Mouse (Mus musculus) bone marrow, adult 2 months (tissue): ENCODE data around the gene Spocd1. TPM values are rescaled to one million over a fixed set of nuclear protein-coding genes. Genes with fewer than 3 reads are reported as not detected.

ENCODE experiments used
- H3K27ac ChIP-seq: fragments of 200-500 bp; 2 replicates; pipeline ENCODE4 v1.5.1; 2012; ENCODE audit warnings: low read depth, mild to moderate bottlenecking, control low read depth, inconsistent platforms, low read length; ENCODE audit not compliant: control insufficient read depth, poor library complexity, insufficient read depth
- H3K4me1 ChIP-seq: fragments of 200-500 bp; 2 replicates; pipeline ENCODE4 v1.6.1; 2011; ENCODE audit warnings: low read length; ENCODE audit not compliant: control insufficient read depth, insufficient read depth
- H3K4me3 ChIP-seq: fragments of 200-500 bp; replicated peaks from 2 replicates; pipeline ENCODE3; 2011; ENCODE audit warnings: mild to moderate bottlenecking, low read depth, low read length, control low read depth; ENCODE audit not compliant: control insufficient read depth
- CTCF ChIP-seq: fragments of 200-500 bp; IDR thresholded peaks from 2 replicates; pipeline ENCODE4 v1.5.1; 2011; ENCODE audit warnings: low read length, control low read depth; ENCODE audit not compliant: control insufficient read depth, insufficient read depth
- POLR2A ChIP-seq: fragments of 200-500 bp; IDR thresholded peaks from 2 replicates; pipeline ENCODE4 v1.6.1; 2011; ENCODE audit warnings: low read depth, mild to moderate bottlenecking, control low read depth, low read length, borderline replicate concordance; ENCODE audit not compliant: control insufficient read depth
- WGBS: fragments of 180-500 bp; shearing (Covaris S2); methylation state at CpG from one replicate; pipeline ENCODE4 v1.1.7; 2018; 5-methylcytosine and 5-hydroxymethylcytosine counted together
- polyA plus RNA-seq: library from polyadenylated mRNA; stranded (reverse); fragments of >200 nt; gene quantifications from 2 replicates; pipeline ENCODE4 v1.2.4, GENCODE M21; 2011; ENCODE audit warnings: low replicate concordance; ENCODE audit not compliant: missing spikeins, insufficient read depth, insufficient read length

The Spocd1 gene
- polyA plus RNA-seq, 1 experiment: not detected

DNA sequence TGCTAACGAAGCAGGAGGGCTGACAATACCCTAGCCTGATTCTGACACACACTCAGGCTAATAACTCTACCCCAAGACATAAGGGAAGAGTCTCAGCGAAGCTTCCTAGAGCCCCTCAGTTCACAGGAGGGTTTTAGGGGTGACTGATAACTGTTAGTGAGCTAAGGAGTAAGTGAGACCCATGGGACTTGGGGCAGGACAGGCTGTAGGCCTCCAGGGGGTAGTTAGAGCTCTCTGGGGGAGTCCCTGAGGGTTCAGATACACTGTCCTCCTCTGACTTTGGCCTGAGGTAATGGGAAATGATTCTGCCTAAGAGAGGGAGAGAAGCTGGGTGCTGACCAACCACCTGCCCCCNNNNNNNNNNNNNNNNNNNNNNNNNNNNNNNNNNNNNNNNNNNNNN is 25.5 kb downstream of the Spocd1 start:
- no peak overlapping the region for H3K27ac ChIP-seq
- WGBS: 72% methylated on average over 2 of the region's 2 CpGs
- H3K4me3 ChIP-seq: no peak overlapping the region
- TF ChIP-seq POLR2A (no peak), CTCF (no peak)
- H3K4me1 ChIP-seq: no peaks in the 10 kb centered on the region

DNA sequence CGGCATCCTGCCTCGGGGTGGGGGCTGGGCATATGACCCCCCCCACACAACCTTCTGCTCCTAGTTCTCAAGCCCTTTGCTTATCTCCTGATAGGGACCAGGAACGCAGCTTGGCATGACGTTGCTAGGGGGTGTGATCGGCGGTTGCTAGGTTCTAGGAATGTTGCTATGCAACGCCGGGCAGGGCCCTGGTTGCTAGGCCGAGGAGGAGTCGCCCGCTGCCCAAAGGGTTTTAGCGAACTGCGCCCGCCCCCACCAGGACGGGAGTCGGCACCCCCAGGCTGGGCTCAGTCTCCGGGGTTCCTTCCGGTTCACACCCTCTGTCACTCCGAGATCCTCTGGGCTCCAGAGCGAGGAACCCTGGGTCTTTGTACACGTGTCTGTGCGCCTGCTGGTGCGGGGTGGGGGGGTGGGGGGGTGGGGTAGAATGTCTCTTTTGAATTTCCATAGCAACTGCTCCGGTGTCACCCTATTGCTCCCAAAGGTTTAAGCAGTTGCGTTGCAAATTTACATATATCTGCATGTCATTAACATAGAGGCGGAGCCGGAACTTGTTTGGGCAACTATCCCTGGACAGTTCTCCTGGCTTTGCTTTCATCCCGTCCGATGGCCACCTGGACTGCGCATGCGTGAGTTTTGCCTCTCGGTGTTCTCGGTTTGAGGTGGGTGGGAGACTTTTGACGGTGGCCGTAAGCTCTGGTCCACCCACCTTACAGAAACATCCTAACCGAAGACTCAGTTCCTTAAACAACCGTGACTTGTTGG is 31.3 kb downstream of the Spocd1 start:
- no peak overlapping the region for H3K27ac ChIP-seq
- WGBS: under 1% methylated on average over 37 of the region's 37 CpGs

DNA sequence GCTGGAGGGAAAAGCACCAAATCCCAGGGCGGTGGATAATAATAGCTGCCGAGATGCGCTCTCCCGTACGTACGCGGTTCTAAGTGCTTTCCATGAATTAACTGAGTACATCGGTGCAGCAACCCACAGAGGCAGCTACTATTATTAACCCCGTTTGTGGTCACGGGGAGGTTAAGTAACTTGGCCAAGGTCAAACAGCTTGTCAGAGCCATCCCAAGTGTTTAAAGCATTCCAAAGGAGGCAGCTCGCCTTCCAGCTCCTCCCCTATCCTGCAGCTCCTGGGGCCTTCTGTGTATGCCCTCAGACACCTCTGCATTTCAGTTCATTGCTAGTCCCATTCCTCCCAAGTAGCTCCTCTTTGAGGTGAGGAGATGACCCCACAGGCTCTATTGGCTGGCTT is 36.2 kb downstream of the Spocd1 start:
- Histone ChIP-seq H3K27ac (no peak overlapping the region), H3K4me1 (no peaks in the 10 kb centered on the region), H3K4me3 (no peak overlapping the region)
- TF ChIP-seq POLR2A (no peak), CTCF (no peak)
- WGBS: 77% methylated on average over 11 of the region's 11 CpGs

More for the DNA sequence above, 31.3 kb downstream of the Spocd1 start:
- TF ChIP-seq CTCF (no peak), POLR2A (no peak)
- peak overlapping the region; percentile 29 for H3K4me3 ChIP-seq
- H3K4me1 ChIP-seq: no peaks in the 10 kb centered on the region

DNA sequence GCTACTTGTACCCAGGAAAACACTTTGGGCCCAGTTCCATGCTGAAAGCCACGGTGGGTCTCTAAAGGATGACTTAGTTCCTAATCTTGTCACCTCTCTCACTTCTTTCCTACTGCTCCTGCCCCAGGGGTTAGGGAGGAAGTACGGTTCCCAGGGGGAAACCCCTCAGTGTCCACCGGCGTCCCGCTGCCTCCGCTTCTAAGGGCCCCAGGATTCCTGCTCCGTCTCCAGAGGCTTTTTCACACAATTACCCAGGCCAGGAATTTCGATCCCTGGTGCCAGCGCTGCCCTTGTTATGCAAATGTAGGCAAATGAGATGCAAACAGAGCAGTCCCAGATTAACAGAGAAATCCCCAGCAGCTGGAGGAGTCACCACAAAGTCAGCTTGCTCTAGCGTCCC is 37.2 kb downstream of the Spocd1 start:
- Histone ChIP-seq H3K27ac (no peak overlapping the region), H3K4me1 (no peaks in the 10 kb centered on the region), H3K4me3 (no peak overlapping the region)
- 46% methylated on average over 10 of the region's 10 CpGs for WGBS
- TF ChIP-seq POLR2A: no peak
- no peak for TF ChIP-seq CTCF

DNA sequence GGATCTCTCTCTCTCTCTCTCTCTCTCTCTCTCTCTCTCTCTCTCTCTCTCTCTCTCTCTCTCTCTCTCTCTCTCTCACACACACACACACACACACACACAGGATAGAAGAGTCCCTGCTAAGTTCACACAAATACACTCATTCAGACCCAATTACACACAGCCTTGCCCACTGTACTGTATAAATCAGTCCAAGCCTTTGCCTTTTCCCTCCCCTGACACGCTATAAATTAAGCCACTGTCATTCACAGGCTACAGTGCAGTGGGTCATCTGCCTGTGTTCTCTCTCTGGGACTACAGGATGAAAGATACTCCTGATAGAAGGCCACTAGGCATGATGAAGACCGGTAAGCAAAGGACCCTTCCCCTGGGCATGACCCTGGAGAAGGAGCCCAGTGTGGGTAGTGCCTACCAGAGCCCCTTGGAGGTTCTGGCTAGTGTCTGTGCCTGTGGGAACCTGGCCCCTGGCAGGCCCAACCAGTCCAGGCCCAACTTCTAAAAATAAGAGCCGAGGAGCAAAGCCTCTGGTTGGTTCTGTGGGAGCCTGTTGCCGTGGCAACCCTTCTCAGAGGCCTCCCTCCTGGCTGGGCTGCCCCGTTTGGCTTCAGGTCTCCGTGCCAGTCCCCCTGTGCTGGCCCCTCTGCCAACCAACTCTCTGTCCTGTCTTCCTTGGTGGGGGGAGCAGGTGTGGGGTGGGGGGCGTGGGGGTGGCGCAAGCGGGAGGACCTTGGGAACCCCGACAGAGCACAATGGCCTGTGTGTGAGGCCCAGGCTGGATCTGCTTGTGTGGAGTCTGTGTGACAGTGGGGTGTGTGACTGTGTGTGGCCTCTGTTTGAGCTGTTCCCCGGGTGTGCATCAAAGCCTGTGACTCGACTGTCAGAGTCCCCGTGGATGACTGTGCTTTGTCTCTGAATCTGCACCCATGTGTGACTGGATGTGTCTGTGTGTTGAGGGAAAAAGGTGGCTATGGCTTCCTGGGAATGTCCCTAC is 38.3 kb downstream of the Spocd1 start:
- H3K4me1 ChIP-seq: no peaks in the 10 kb centered on the region
- no peak for TF ChIP-seq POLR2A
- TF ChIP-seq CTCF: no peak
- H3K4me3 ChIP-seq: no peak overlapping the region
- H3K27ac ChIP-seq: no peak overlapping the region
- WGBS: 50% methylated on average over 13 of the region's 13 CpGs

DNA sequence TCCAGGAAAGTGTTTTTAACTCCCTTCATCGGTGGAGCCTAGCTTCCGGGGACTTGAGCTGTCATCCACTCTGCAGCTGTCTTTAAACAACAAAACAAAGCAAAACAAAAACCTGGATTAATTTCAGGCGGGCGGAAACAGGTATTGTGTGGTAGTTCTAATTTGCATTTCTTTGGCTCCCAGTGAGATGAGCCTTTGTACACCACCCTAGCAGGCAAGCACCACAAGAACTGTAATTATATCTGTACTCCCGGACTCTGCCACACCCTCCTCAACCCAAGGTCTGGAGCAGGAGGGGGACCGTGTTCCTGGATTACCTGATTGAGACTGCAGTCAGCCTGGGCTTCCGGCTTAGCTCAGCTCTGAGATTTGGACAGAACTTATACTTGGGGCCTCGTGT is 41.1 kb downstream of the Spocd1 start:
- TF ChIP-seq POLR2A (no peak), CTCF (no peak)
- WGBS: 73% methylated on average over 8 of the region's 8 CpGs
- H3K27ac ChIP-seq: no peak overlapping the region
- H3K4me1 ChIP-seq: no peaks in the 10 kb centered on the region
- H3K4me3 ChIP-seq: no peak overlapping the region

DNA sequence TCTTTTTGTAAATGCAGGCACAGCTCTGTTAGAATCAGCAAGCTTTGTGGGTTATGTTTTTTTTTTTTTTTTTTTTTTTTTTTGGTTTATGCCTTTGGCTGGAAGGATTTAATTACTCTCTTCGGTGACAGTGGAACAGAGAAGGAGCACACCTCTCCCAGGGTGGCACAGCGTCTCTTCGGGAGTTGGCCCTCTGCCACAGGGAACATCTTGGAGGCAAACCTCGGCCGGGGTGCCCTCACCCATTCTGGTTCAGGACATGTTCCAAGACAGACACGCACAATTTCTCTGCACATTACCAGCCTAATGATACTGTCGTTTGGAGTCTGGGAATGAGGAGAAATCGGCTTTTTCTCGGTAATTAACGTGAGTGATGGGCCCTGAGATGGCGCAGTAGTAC is 41.8 kb downstream of the Spocd1 start:
- no peak overlapping the region for H3K4me3 ChIP-seq
- TF ChIP-seq CTCF (no peak), POLR2A (no peak)
- H3K4me1 ChIP-seq: no peaks in the 10 kb centered on the region
- no peak overlapping the region for H3K27ac ChIP-seq
- WGBS: 76% methylated on average over 11 of the region's 11 CpGs

DNA sequence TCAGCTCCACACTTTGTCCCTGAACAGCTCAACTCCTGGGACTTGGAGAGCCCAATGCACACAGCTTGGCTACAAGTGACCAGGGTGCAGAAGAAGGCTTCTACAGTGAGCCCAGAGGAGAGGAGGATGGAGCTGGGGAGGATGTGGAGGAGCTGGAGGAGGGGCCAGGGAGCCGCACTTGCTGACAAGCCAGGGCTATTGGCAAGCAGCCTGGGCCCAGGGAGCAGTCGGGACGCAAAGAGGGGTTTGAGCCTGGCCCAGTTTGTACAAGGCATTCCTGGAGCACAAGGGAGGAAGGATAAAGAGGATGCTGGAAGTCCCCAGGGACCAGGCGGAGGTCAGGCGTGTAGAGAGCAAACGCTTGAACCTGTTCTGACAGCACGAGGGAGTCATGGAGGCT is 42.9 kb downstream of the Spocd1 start:
- 49% methylated on average over 7 of the region's 7 CpGs for WGBS

More for the DNA sequence above, 42.9 kb downstream of the Spocd1 start:
- TF ChIP-seq POLR2A (no peak), CTCF (no peak)
- Histone ChIP-seq H3K27ac (no peak overlapping the region), H3K4me1 (no peaks in the 10 kb centered on the region), H3K4me3 (no peak overlapping the region)
